Mouse (Mus musculus) hindbrain, postnatal 0 days (tissue): ENCODE measurements at regions not wholly inside any gene's neighbourhood (a gene's known extent, or its start where the extent isn't known, plus 50 kb on each side); places are given as distances from the start of the nearest gene placed in this dataset.

Experiments used
- ATAC-seq: fragments of 200-750 bp; cut with Nextera tagmentation; 2 replicates; pipeline ENCODE4 v1.8.0; 2017; ENCODE audit warnings: mild to moderate bottlenecking, moderate TSS enrichment, moderate library complexity
- DNase-seq: peaks from one replicate; pipeline ENCODE4 v3.0.0-alpha.2; 2015; ENCODE audit warnings: low spot score
- H3K27ac ChIP-seq: fragments of 300-500 bp; sonication (generic); 2 replicates; pipeline ENCODE4 v1.5.1; 2014; ENCODE audit warnings: mild to moderate bottlenecking
- H3K27me3 ChIP-seq: fragments of 300-500 bp; sonication (generic); 2 replicates; pipeline ENCODE4 v1.6.1; 2014; ENCODE audit warnings: low read length, mixed read lengths; ENCODE audit not compliant: insufficient read depth
- H3K36me3 ChIP-seq: fragments of 300-500 bp; sonication (generic); 2 replicates; pipeline ENCODE4 v1.6.1; 2014; ENCODE audit warnings: low read length, mixed read lengths; ENCODE audit not compliant: insufficient read depth
- H3K4me1 ChIP-seq: fragments of 300-500 bp; sonication (generic); 2 replicates; pipeline ENCODE4 v1.6.1; 2014; ENCODE audit warnings: antibody characterized with exemption, low read length, mixed read lengths; ENCODE audit not compliant: insufficient read depth
- H3K4me2 ChIP-seq: fragments of 300-500 bp; sonication (generic); 2 replicates; pipeline ENCODE4 v1.6.1; 2014; ENCODE audit warnings: low read depth, mild to moderate bottlenecking, low read length, moderate library complexity, mixed read lengths
- H3K4me3 ChIP-seq: fragments of 300-500 bp; sonication (generic); 2 replicates; pipeline ENCODE4 v1.5.1; 2014; ENCODE audit warnings: low read length
- H3K9ac ChIP-seq: fragments of 300-500 bp; sonication (generic); replicated peaks from 2 replicates; pipeline ENCODE4 v1.6.1; 2014; ENCODE audit warnings: mild to moderate bottlenecking, low read length, moderate library complexity, mixed read lengths
- H3K9me3 ChIP-seq: fragments of 300-500 bp; sonication (generic); 2 replicates; pipeline ENCODE4 v1.6.1; 2016; ENCODE audit warnings: low read length, mixed read lengths
- CTCF ChIP-seq: IDR thresholded peaks from 2 replicates; pipeline ENCODE4 v1.5.1; 2016; ENCODE audit warnings: antibody characterized with exemption, control low read depth, low read depth
- WGBS: fragments of 180-500 bp; shearing (Covaris S2); extraction: QIAGEN DNeasy Blood & Tissue Kit; methylation state at CpG from one replicate; pipeline ENCODE4 v1.1.7; 2014; 5-methylcytosine and 5-hydroxymethylcytosine counted together

GRCm38 (mm10) chrX:107477066-107477465, 73.9 kb upstream of the Itm2a start:
- 12% methylated on average over 5 of the region's 5 CpGs for WGBS
- no peak overlapping the region for H3K4me3 ChIP-seq
- peak; percentile 64 for DNase-seq
- TF ChIP-seq CTCF = peak; percentile 68
- H3K36me3 ChIP-seq = no peaks in the 10 kb centered on the region
- no peak for ATAC-seq
- H3K9me3 ChIP-seq = no peaks in the 10 kb centered on the region
- H3K4me2 ChIP-seq = no peak overlapping the region
- no peaks in the 10 kb centered on the region for H3K27me3 ChIP-seq
- H3K9ac ChIP-seq = no peak overlapping the region
- H3K27ac ChIP-seq = no peak overlapping the region
- no peaks in the 10 kb centered on the region for H3K4me1 ChIP-seq

GRCm38 (mm10) chrX:107469242-107469641, 66.1 kb upstream of the Itm2a start:
- ATAC-seq (no peak), DNase-seq (peak; percentile 6)
- Histone ChIP-seq H3K27ac (no peak overlapping the region), H3K4me3 (no peak overlapping the region), H3K4me1 (no peaks in the 10 kb centered on the region), H3K36me3 (no peaks in the 10 kb centered on the region), H3K9me3 (no peaks in the 10 kb centered on the region), H3K9ac (no peak overlapping the region), H3K27me3 (no peaks in the 10 kb centered on the region), H3K4me2 (no peak overlapping the region)
- WGBS = 58% methylated on average over 3 of the region's 3 CpGs
- TF ChIP-seq CTCF = no peak
